Mouse (Mus musculus) gastrocnemius, adult 2 months (tissue): Measurements from ENCODE around the gene Cdrt4. TPM values are rescaled to one million over a fixed set of nuclear protein-coding genes. Genes with fewer than 3 reads are reported as not detected.
A peak's percentile ranks its signal among the peaks of the same experiment; 100 is the strongest.

Source experiments
- DNase-seq: peaks from one replicate; pipeline ENCODE4 v3.0.0; 2022
- H3K27ac ChIP-seq: fragments of 200-600 bp; 2 replicates; pipeline ENCODE4 v1.8.1; 2022; ENCODE audit warnings: mild to moderate bottlenecking
- H3K4me3 ChIP-seq: fragments of 200-600 bp; 2 replicates; pipeline ENCODE4 v1.8.1; 2022; ENCODE audit warnings: mild to moderate bottlenecking, moderate library complexity
- CTCF ChIP-seq: fragments of 200-600 bp; IDR thresholded peaks from 2 replicates; pipeline ENCODE4 v1.8.1; 2022; ENCODE audit warnings: antibody characterized with exemption, mild to moderate bottlenecking, moderate library complexity
- intact Hi-C: fragments of 180-260 bp; cut with DNase I; formaldehyde crosslinking; loops from one replicate; pipeline ENCODE4 v1.15.1; 2025
- total RNA-seq, 2 experiments: library from RNA; stranded (reverse); gene quantifications; 2 replicates each; pipeline ENCODE4 v1.2.3; 2021

The Cdrt4 gene
- total RNA-seq, 2 experiments from 2014 or later, result not detected

- intact Hi-C loops, result no loop called here
- no peak for TF ChIP-seq CTCF
- Histone ChIP-seq H3K4me3 (no peak overlapping the region), H3K27ac (no peak overlapping the region)
- DNase-seq, result no peak
Measured at GRCm38 (mm10) chr11:63035420-63036211, 84.6 kb downstream of the Cdrt4 start.

- intact Hi-C loops, result no loop called here
- H3K27ac ChIP-seq, result peak overlapping the region; percentile 48; the same call in 1 of the 2 replicates
- no peak overlapping the region for H3K4me3 ChIP-seq
- no peak for DNase-seq
- TF ChIP-seq CTCF, result no peak
Measured at GRCm38 (mm10) chr11:63040002-63040661, 89.1 kb downstream of the Cdrt4 start.

Other genes with a start within 250 kb of the Cdrt4 start
- 1 to 10 TPM in 1 of 2 experiments, under 1 TPM in 1; 0.69 to 1.3 TPM for gene Zfp287, start 219.3 kb upstream of the Cdrt4 start, total RNA-seq
- gene Gm10428, start 198.1 kb upstream of the Cdrt4 start, total RNA-seq, result not detected
- 1 to 10 TPM; 1.3 to 1.4 TPM for gene Zfp286, start 161.7 kb upstream of the Cdrt4 start, total RNA-seq
- gene Trim16, start 131.0 kb upstream of the Cdrt4 start, total RNA-seq, result 10 to 100 TPM; 34.8 to 38.4 TPM
- gene Fbxw10, start 104.1 kb upstream of the Cdrt4 start, total RNA-seq, result under 1 TPM; 0.33 to 0.45 TPM
- 1 to 10 TPM; 4.5 to 7.6 TPM for gene Tvp23b, start 71.7 kb upstream of the Cdrt4 start, total RNA-seq
- not detected for gene Tekt3, start 110.5 kb downstream of the Cdrt4 start, total RNA-seq
- 10 to 100 TPM; 28.8 to 43.1 TPM for gene Pmp22, start 177.8 kb downstream of the Cdrt4 start, total RNA-seq